Mouse (Mus musculus): ENCODE data around the gene Bahcc1.

Gene Bahcc1

DNA sequence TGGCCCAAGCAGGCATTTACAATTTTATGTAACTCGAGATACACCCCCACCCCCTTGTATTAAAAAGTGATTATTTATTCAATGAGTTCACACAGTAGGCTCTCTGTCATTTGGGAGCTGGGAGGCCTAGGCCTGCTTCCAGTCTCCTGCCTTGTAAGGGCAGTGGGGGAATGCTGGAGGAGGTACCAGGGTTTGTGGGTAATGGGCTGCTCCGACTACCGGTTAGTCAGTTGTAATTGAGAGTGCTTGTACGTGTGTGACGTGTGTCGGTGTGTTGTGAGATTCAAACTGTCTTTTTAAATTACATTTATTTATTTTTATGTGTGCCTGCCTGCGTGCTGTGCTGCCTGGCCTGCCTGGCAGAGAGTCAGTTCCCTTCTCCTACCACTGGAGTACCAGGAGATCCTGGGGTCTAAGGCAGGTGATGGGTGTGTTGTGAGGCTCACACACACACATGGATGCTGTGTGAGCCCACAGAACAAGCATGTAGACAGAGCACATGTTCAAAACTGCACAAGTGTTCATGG lies 3.8 kb upstream of the Bahcc1 start:
- no peak for DNase-seq (ENCODE audit: low read depth, low spot score)

GRCm38 (mm10) chr11:120229861-120230751 lies 2.6 kb upstream of the Bahcc1 start:
- DNase-seq (ENCODE audit: low read depth, low spot score): peak; percentile 53

DNA sequence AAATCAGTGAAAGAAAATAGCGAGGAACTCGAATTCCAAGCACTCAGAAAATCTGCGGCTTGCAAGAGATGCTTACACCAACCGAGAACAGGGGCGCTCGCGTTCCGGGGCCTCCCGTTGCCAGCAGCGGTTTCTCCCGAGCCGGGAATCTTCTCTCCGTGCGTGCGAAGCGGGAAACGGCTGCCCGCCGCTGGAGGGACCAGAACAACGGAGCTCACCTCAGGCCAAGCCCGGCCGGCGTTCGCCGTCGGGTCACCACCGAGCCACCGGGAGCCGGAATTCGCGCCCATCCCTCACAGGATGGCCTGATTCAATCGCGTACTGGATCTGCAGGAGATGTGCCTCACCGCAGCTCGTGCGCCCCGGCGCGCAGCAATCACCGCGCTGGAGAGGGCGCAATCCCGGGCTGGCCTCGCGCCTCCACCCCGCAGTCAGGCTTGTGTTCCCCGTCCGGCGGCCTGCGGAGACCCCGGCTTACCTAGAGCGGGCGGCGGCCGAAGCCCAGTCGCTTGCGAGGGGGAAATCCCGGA lies 1.8 kb upstream of the Bahcc1 start:
- DNase-seq (ENCODE audit: low read depth, low spot score): no peak

- peak; percentile 100 for DNase-seq (ENCODE audit: low read depth, low spot score)
These were observed 1.4 kb upstream of the Bahcc1 start for GRCm38 (mm10) chr11:120231379-120231778.

GRCm38 (mm10) chr11:120233441-120234135 lies 841 bp downstream of the Bahcc1 start:
- DNase-seq (ENCODE audit: low read depth, low spot score): no peak

GRCm38 (mm10) chr11:120234136-120234775 lies 1.5 kb downstream of the Bahcc1 start:
- DNase-seq (ENCODE audit: low read depth, low spot score): peak; percentile 64

GRCm38 (mm10) chr11:120234776-120235181 lies 2.0 kb downstream of the Bahcc1 start:
- no peak for DNase-seq (ENCODE audit: low read depth, low spot score)

- peak; percentile 51 for DNase-seq (ENCODE audit: low read depth, low spot score)
These were observed 2.8 kb downstream of the Bahcc1 start for GRCm38 (mm10) chr11:120235385-120236113.

DNA sequence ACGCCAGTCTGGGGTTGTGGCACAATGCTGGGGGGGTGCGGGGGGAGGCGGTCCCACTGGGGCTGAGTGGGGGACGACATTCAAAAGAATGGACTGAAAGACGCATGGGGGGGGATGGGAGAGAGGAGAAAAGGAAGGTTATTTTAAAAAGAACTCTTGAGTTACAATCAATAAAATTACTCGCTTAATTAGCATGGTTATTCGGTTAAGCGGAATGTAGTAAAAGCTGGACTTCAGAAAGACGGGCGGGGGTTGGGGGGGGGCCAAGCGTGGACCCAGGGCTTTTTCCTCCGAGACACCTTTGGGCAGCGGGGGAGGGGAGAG lies 3.3 kb downstream of the Bahcc1 start:
- no peak for DNase-seq (ENCODE audit: low read depth, low spot score)

GRCm38 (mm10) chr11:120236438-120237165 lies 3.9 kb downstream of the Bahcc1 start:
- DNase-seq (ENCODE audit: low read depth, low spot score): no peak

- peak; percentile 86 for DNase-seq (ENCODE audit: low read depth, low spot score)
These were observed 4.7 kb downstream of the Bahcc1 start for GRCm38 (mm10) chr11:120237166-120238131.

- DNase-seq (ENCODE audit: low read depth, low spot score): no peak
These were observed 5.6 kb downstream of the Bahcc1 start for GRCm38 (mm10) chr11:120238306-120238705.

GRCm38 (mm10) chr11:120238751-120239359 lies 6.1 kb downstream of the Bahcc1 start:
- DNase-seq (ENCODE audit: low read depth, low spot score): peak; percentile 63

DNA sequence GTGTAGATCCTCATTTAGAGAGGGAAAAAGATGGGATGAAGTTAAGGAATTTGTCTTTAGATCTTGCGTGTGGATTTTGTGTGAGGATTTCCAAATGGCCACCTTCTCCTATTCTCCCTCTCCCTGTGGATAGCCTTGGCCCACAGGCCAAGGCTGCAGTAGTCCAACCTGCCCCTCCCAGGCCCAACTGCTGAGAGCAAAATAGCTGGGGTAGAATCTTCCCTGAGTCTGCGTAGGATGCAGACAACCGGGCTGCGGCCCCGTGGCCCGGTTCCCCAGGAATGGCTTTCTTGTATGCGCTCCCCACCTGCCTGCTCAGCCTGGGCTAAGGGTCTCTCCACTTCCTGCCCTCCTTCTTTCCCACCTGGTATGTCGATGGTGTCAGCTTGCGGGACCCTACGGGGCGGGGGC lies 6.8 kb downstream of the Bahcc1 start:
- DNase-seq (ENCODE audit: low read depth, low spot score): peak; percentile 70

DNA sequence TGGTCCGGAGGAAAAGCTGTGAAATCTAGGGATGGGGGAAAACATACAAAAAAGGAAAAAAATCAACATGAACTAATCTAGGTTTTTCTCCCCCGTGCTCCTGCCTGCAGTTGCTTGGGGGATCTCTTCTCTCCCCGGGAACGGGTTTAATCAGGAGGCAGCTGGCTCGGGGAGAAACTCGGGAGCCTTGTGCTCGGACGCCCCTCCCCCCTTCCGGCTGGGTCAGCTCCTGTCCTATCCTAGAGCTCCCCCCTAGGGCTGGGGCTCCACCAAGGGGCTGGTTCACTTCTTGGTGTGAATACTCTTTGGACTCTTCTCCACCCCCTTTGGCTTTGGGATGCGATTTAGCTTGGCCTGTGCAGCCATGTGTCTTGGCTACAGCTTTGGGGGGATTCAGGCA lies 7.5 kb downstream of the Bahcc1 start:
- DNase-seq (ENCODE audit: low read depth, low spot score): peak; percentile 98

- peak; percentile 78 for DNase-seq (ENCODE audit: low read depth, low spot score)
These were observed 8.5 kb downstream of the Bahcc1 start for GRCm38 (mm10) chr11:120240941-120241890.

DNA sequence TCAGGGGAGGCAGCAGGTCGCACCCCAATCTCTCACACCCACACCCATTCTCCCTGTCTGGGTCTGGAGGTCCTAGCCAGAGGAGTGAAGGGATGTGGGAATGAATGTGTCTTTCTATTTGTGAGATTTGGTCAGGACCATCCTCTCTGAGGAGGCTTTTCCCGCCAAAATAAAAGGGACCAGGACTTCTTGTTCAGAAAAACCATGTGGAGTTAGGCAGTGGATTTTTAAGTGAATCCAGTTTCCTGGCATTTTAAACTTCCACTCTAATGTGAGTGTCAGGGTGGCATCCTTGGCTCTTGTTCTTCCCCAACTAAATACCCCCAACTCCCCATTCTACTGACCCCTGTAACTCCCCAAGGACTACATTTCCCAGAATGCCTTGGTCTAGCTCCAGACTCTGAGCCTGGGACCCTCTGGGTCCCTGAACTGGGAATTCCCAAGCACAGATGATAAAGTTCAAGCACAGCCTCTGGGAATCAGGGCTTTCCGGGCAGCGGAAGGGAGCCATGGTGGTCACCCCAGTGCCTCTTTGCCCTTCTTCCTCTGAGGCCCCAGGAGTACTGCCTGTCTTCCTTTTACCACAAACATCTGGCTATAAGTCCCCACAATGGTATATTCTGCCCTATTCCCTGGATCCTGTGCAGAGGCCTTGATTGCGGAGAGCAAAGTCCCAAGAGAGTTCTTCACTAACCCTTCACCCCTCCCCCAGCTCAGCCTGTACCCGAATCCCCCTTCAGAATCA lies 9.4 kb downstream of the Bahcc1 start:
- no peak for DNase-seq (ENCODE audit: low read depth, low spot score)

Data from ES-CJ7 (cell line).